Mouse (Mus musculus) forebrain, embryonic 12.5 days (tissue): ENCODE results near the gene Ggt6. TPM values are rescaled to one million over a fixed set of nuclear protein-coding genes. Genes with fewer than 3 reads are reported as not detected.
A peak's percentile ranks its signal among the peaks of the same experiment; 100 is the strongest.

Experiments
- ATAC-seq: fragments of 200-750 bp; cut with Nextera tagmentation; 2 replicates; pipeline ENCODE4 v1.8.0; 2017; ENCODE audit warnings: moderate TSS enrichment; ENCODE audit not compliant: low FRiP score
- H3K27ac ChIP-seq: fragments of 300-500 bp; sonication (generic); 2 replicates; pipeline ENCODE4 v1.5.1; 2016; ENCODE audit warnings: mild to moderate bottlenecking
- H3K27me3 ChIP-seq: fragments of 300-500 bp; sonication (generic); 2 replicates; pipeline ENCODE4 v1.6.1; 2016; ENCODE audit warnings: mild to moderate bottlenecking
- H3K36me3 ChIP-seq: fragments of 300-500 bp; sonication (generic); replicated peaks from 2 replicates; pipeline ENCODE4 v1.6.1; 2016; ENCODE audit warnings: mild to moderate bottlenecking
- H3K4me1 ChIP-seq: fragments of 300-500 bp; sonication (generic); 2 replicates; pipeline ENCODE4 v1.6.1; 2016
- H3K4me2 ChIP-seq: fragments of 300-500 bp; sonication (generic); 2 replicates; pipeline ENCODE4 v1.6.1; 2016; ENCODE audit warnings: mild to moderate bottlenecking, moderate library complexity
- H3K4me3 ChIP-seq: fragments of 300-500 bp; sonication (generic); replicated peaks from 2 replicates; pipeline ENCODE4 v1.5.1; 2016; ENCODE audit warnings: mild to moderate bottlenecking
- H3K9ac ChIP-seq: fragments of 300-500 bp; sonication (generic); 2 replicates; pipeline ENCODE4 v1.6.1; 2016; ENCODE audit warnings: mild to moderate bottlenecking
- H3K9me3 ChIP-seq: fragments of 300-500 bp; sonication (generic); 2 replicates; pipeline ENCODE4 v1.6.1; 2016
- WGBS: fragments of 180-500 bp; shearing (Covaris S2); methylation state at CpG from one replicate; pipeline ENCODE4 v1.1.7; 2016; 5-methylcytosine and 5-hydroxymethylcytosine counted together
- microRNA-seq: library from miRNA; unstranded; fragments of <30 nt; microRNA quantifications from one replicate; pipeline ENCODE4, GENCODE M21; 2017
- polyA plus RNA-seq: library from polyadenylated mRNA; unstranded; fragments of >200 nt; fragmentation: Nextera tagmentation; extraction: Ambion mirVana; gene quantifications from 2 replicates; pipeline ENCODE4 v1.2.1, GENCODE M21; 2016

Ggt6 gene
- polyA plus RNA-seq, 1 experiment from 2014 or later, result not detected

DNA sequence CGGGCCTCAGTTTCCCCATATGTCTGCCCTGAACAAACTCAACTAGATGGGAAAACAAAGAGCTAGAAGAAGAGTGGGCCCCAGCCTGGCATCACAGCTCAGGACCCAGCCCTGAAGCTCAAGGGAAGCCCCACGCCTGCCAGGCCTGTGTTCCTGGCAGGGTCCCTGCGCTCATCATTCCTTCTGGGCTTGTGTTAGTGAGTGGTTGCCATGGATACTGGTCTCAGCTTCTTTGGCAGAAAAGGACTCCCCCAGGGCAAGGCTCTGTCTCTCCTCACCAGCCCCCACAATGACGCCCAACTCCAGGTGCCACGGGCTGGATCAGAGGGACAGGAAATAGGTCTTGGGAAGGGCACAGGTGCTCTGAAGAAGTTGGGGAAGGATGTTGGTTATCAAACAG is 49.8 kb downstream of the Ggt6 start:
- H3K27ac ChIP-seq, result 0 out of 2 replicates have a peak overlapping the region, but pooled peaks have one; percentile 2
- peaks cover 22% of the 10 kb centered on the region for H3K4me1 ChIP-seq
- H3K9me3 ChIP-seq, result no peaks in the 10 kb centered on the region
- peaks cover 42% of the 10 kb centered on the region for H3K27me3 ChIP-seq
- no peaks in the 10 kb centered on the region for H3K36me3 ChIP-seq
- no peak overlapping the region for H3K4me2 ChIP-seq
- 60% methylated on average over 5 of the region's 5 CpGs for WGBS
- H3K4me3 ChIP-seq, result no peak overlapping the region
- ATAC-seq, result no peak
- H3K9ac ChIP-seq, result no peak overlapping the region

DNA sequence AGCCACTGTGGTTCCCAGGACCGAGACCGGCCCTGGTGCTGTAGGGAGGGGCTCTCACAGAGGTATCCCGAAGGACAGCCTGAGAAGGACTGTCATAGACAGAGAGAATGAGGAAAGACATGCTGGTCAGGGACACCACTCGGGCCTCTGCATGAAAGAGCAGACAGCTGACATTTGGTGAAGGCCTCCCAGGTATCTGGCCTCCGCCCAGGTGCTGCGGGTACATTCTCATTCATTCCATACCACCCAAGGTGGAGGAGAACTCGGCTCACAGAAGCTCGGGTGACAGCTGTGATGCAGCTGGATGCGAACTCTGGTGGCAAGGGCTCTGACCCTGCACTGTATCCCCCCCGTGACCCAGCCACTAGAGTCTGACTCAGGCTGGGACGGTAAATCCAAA is 50.6 kb downstream of the Ggt6 start:
- Histone ChIP-seq H3K4me1 (peaks cover 23% of the 10 kb centered on the region), H3K4me3 (no peak overlapping the region), H3K27me3 (peaks cover 48% of the 10 kb centered on the region), H3K9ac (no peak overlapping the region), H3K4me2 (no peak overlapping the region), H3K27ac (no peak overlapping the region), H3K36me3 (no peaks in the 10 kb centered on the region), H3K9me3 (no peaks in the 10 kb centered on the region)
- no peak for ATAC-seq
- WGBS, result 77% methylated on average over 11 of the region's 11 CpGs

DNA sequence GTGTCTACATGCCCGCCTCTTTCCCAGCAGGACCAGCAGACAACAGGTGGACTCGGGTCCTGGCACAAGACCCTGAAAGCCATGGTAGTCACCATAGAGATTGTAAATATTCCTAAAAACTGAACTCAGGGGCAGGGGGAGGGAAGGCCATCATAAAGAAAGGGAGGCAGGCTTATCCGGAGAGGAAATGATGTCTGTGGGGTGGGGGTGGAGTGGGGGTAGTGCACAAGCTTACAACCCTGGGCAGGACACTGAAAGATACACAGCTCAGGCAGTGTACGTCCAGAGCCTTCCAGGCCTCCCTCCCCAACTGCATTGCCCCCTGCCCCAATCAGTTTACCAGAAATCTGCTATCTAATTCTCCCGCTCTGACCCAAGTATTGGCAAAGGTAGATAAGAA is 51.8 kb downstream of the Ggt6 start:
- Histone ChIP-seq H3K27ac (no peak overlapping the region), H3K4me3 (no peak overlapping the region), H3K9me3 (no peaks in the 10 kb centered on the region), H3K27me3 (peaks cover 52% of the 10 kb centered on the region), H3K36me3 (no peaks in the 10 kb centered on the region), H3K9ac (no peak overlapping the region), H3K4me1 (peaks cover 23% of the 10 kb centered on the region), H3K4me2 (peak overlapping the region; percentile 91; the same call in 1 of the 2 replicates)
- 64% methylated on average over 5 of the region's 5 CpGs for WGBS
- no peak for ATAC-seq

DNA sequence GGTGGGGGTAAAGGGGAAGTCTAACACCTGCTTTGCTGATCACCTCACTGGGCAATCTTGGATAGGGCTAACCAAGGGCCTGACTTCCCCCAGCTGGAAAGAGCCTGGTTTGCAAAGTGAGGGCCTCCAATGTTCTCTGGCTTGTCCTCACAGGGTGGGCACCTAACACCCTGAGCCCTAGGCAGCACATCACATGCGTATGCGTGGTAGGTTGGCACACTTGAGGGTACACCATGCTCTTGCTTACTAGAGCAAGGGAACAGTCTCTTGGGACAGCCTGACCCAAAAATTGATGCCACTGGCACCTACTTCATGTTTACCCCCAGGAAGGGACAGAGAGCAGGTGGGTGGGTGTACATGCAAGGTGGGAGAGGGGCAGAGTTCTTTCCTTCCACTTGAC is 52.4 kb downstream of the Ggt6 start:
- Histone ChIP-seq H3K4me2 (peak overlapping the region; percentile 91), H3K4me1 (peaks cover 23% of the 10 kb centered on the region), H3K27ac (no peak overlapping the region), H3K9ac (no peak overlapping the region), H3K27me3 (peaks cover 52% of the 10 kb centered on the region), H3K36me3 (no peaks in the 10 kb centered on the region), H3K9me3 (no peaks in the 10 kb centered on the region), H3K4me3 (peak overlapping the region; percentile 67)
- WGBS, result 96% methylated on average over 2 of the region's 2 CpGs
- ATAC-seq, result no peak

Small RNA genes within 50 kb of the gene (microRNA-seq; reads per million reads assigned to microRNA genes)
- not detected for gene Mir6338

Other genes starting within 250 kb of the Ggt6 start
- gene Gm43951, start 228.7 kb upstream of the Ggt6 start, polyA plus RNA-seq, result 0.73 and 0.83 TPM in 2 replicates
- gene 4933427D14Rik, start 228.1 kb upstream of the Ggt6 start, polyA plus RNA-seq, result 20.8 and 25.7 TPM in 2 replicates
- gene Txndc17, start 228.0 kb upstream of the Ggt6 start, polyA plus RNA-seq, result 139 and 143 TPM in 2 replicates
- gene Med31, start 219.9 kb upstream of the Ggt6 start, polyA plus RNA-seq, result 54.8 and 55.8 TPM in 2 replicates
- not detected in 2 replicates for gene Slc13a5, start 168.3 kb upstream of the Ggt6 start, polyA plus RNA-seq
- 1.6 TPM in 2 replicates for gene Xaf1, start 133.9 kb upstream of the Ggt6 start, polyA plus RNA-seq
- not detected in 2 replicates for gene Fbxo39, start 121.1 kb upstream of the Ggt6 start, polyA plus RNA-seq
- gene Tekt1, start 73.1 kb upstream of the Ggt6 start, polyA plus RNA-seq, result 6.3 and 6.7 TPM in 2 replicates
- 5.2 and 5.5 TPM in 2 replicates for gene Smtnl2, start 23.8 kb upstream of the Ggt6 start, polyA plus RNA-seq
- gene Mybbp1a, start 5.8 kb downstream of the Ggt6 start, polyA plus RNA-seq, result 158 and 160 TPM in 2 replicates
- 4.9 and 5.4 TPM in 2 replicates for gene Spns2, start 54.4 kb downstream of the Ggt6 start, polyA plus RNA-seq
- gene Spns3, start 115.0 kb downstream of the Ggt6 start, polyA plus RNA-seq, result not detected in 2 replicates
- 106 and 113 TPM in 2 replicates for gene Ube2g1, start 171.8 kb downstream of the Ggt6 start, polyA plus RNA-seq